Mouse (Mus musculus): ENCODE measurements around the gene Rbm39. TPM values are rescaled to one million over a fixed set of nuclear protein-coding genes. Genes with fewer than 3 reads are reported as not detected.
"Not testable (repeated sequence)": the region's sequence is repeated elsewhere in the genome, so short reads cannot be mapped to it uniquely, and the experiment has no call there.

The Rbm39 gene
- polyA plus RNA-seq, 1 experiment: 37.5 TPM

DNA sequence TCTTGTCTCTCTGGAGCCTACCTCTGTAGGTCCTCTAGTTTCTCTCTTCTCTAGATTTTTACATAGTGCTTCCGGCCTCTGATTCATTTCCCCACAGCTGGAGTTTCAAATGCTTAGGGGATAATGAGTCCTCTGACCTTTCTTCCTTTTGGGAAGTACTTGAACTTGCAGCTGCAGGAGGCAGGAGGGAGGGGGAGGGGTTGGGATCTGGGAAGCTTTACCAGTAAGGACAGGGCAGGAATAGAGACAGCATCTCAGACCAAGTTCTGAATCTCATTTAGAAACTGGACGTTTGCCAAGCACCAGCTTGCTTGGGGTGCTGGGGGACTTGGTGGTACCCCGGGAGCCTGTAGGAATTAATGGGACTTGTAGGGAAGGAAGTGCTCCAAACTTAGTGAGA is 19.9 kb upstream of the Rbm39 start:
- TF ChIP-seq TAL1 (IDR thresholded peaks at IDR 0.05; ENCODE audit: low read length): no peak
- TF ChIP-seq GATA1 (IDR thresholded peaks at IDR 0.05; ENCODE audit: low read length): no peak
- Histone ChIP-seq H3K36me3 (ENCODE audit: control insufficient read depth) (peaks cover 23% of the 10 kb centered on the region), H3K9me3 (ENCODE audit: control insufficient read depth, low read length) (no peaks in the 10 kb centered on the region), H3K4me3 (replicated peaks) (no peak overlapping the region), H3K4me1 (ENCODE audit: control insufficient read depth) (peaks cover 40% of the 10 kb centered on the region), H3K27me3 (ENCODE audit: control insufficient read depth) (no peaks in the 10 kb centered on the region)

DNA sequence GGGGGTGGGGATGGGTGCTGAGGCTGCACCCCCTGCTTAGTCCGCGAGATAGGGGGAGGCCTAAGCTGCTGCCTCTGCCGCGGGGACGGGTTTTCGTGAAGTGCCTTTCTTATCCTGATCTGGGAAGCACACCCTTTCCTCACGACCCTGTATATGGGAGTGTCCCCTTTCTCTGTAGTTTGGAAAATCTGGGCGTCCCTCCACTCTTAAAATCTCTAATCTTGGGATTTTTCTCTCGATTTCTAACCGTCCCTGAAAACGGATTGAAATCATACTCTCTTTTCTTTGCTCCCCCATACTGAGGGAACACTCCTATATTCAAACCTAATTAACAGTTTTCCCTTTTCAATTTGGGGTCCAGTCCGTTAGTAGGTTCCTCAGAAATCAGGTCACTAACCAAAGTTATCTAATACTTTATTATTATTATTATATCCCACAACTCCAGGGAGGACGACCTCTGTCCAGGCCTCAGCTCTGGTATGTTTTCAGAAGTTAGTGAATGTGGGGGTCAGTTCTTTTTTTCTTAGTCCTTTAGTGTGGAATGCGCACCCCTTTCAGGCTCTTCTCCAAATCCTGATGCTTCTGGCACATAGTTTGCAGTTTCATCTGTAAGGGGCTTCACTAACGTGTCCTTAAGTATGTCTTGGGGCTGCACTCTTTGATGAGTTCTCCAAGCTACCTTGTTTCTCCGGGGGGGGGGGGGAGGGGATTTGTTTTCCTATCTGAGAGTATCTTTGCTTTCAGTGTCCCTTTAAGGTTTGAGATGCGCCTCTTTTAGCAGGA is 17.3 kb upstream of the Rbm39 start:
- no peaks in the 10 kb centered on the region for H3K9me3 ChIP-seq (ENCODE audit: control insufficient read depth, low read length)
- TF ChIP-seq GATA1 (IDR thresholded peaks at IDR 0.05; ENCODE audit: low read length) (no peak), TAL1 (IDR thresholded peaks at IDR 0.05; ENCODE audit: low read length) (no peak)
- peaks cover 10% of the 10 kb centered on the region for H3K36me3 ChIP-seq (ENCODE audit: control insufficient read depth)
- no peaks in the 10 kb centered on the region for H3K27me3 ChIP-seq (ENCODE audit: control insufficient read depth)
- H3K4me1 ChIP-seq (ENCODE audit: control insufficient read depth): peaks cover 43% of the 10 kb centered on the region
- peak overlapping the region; percentile 69 for H3K4me3 ChIP-seq (replicated peaks)

DNA sequence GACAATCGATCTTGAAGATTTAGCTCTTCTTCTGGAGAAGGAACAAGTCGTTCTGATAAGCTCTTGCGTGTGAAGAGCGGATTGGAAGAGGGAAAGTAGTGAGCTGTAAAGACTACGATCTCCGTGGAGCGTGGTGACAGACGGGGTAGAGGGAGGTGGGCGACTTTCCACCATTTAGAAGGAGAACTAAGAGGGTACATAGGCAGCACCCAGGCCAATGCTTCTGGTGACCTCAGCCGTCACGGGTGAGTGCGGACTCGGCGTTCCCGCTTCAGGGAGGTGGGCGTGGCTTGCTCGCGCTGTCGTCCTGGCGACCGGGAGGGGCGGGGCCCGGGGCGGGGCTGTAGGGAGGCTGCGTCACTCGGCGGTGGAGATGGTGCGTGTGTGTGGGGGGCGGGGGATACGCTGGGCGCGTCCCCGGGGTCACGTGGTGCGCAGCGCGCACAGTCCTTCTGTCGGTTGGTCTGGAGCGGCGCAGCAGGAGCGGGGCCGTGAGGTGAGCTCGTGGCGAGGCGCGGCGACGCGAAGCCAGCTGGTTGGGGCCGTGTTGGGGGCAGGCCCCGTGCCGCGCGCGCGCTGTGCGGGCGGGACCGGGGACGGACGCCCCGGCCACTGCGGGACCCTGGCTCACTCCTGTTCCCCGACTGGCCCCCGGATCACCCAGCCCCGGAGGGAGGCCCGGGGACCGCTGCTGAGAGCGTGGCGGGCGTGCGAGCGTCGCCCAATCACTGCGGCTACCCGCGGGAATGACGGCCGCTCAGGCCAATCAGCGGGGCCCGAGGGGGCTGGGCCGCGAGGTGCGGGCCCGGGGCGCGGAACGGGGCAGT is 16.5 kb upstream of the Rbm39 start, which contains the start of gene Phf20:
Gene Phf20, plus strand, starts transcription at position 165 of the 827 bp plus-strand sequence.
- Histone ChIP-seq H3K36me3 (ENCODE audit: control insufficient read depth) (peaks cover 7% of the 10 kb centered on the region), H3K9me3 (ENCODE audit: control insufficient read depth, low read length) (no peaks in the 10 kb centered on the region), H3K27me3 (ENCODE audit: control insufficient read depth) (no peaks in the 10 kb centered on the region), H3K4me1 (ENCODE audit: control insufficient read depth) (peaks cover 41% of the 10 kb centered on the region), H3K4me3 (replicated peaks) (peak within 1 kb of the TSS; percentile 69)
- TF ChIP-seq GATA1 (IDR thresholded peaks at IDR 0.05; ENCODE audit: low read length) (no peak), TAL1 (IDR thresholded peaks at IDR 0.05; ENCODE audit: low read length) (no peak)

DNA sequence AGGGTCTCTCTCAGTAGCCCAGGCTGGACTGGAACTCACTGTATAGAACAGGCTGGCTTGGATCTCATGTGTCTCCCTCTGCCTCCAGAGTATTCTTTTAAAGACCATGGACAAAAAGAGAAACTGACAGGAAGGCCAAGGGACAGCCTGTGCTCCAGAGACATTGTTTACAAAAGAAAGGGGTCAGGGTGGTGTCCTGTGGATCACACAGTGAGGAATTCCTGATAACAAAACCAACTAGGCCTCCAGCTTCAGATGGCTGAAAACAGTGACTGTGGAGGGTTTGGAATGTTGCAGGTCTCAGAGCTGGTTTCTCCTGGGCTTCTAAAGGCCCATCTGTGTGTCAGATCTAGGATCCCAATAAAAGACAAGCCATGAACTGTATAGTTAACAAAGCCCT is 14.5 kb upstream of the Rbm39 start:
- Histone ChIP-seq H3K9me3 (ENCODE audit: control insufficient read depth, low read length) (no peaks in the 10 kb centered on the region), H3K27me3 (ENCODE audit: control insufficient read depth) (no peaks in the 10 kb centered on the region), H3K4me3 (replicated peaks) (no peak overlapping the region), H3K4me1 (ENCODE audit: control insufficient read depth) (peaks cover 42% of the 10 kb centered on the region), H3K36me3 (ENCODE audit: control insufficient read depth) (peaks cover 2% of the 10 kb centered on the region; the same call in 1 of the 2 replicates)
- TF ChIP-seq TAL1 (IDR thresholded peaks at IDR 0.05; ENCODE audit: low read length) (no peak), GATA1 (IDR thresholded peaks at IDR 0.05; ENCODE audit: low read length) (no peak)

DNA sequence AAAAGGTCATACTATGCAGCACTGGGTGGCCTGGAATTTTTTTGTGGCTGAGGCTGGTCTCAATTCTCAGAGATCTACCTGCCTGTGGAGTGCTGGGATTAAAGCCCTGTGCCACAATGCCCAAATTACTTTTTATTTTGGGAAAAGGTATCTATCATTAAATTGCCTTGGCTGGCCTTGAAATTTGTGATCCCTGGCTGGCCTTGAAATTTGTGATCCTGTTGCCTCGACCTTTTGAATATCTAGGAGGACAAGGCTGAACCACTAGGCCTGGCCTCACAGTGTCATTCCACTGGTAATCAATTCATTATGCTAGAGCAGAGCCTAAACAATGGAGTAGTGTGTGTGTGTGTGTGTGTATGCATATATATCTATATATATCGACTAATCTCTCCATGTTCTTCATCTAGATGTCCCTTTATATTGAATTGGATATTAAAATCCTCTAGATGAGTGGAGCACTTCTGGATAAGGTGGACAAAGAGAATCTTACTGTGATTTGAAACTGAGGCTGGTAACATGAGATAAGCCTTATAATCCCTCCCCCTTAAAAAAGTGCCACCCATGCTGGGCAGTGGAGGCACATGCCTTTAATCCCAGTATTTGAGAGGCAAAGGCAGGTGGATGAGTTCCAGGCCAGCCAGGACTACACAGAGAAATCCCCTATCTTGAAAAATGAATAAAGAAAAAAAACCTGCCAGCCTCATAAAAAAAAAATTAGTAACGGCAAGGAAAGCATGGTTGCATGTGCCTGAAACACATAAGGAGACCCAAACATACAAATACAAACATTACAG is 13.2 kb upstream of the Rbm39 start:
- no peaks in the 10 kb centered on the region for H3K9me3 ChIP-seq (ENCODE audit: control insufficient read depth, low read length)
- no peaks in the 10 kb centered on the region for H3K27me3 ChIP-seq (ENCODE audit: control insufficient read depth)
- no peaks in the 10 kb centered on the region for H3K36me3 ChIP-seq (ENCODE audit: control insufficient read depth)
- peaks cover 31% of the 10 kb centered on the region for H3K4me1 ChIP-seq (ENCODE audit: control insufficient read depth)
- TF ChIP-seq TAL1 (IDR thresholded peaks at IDR 0.05; ENCODE audit: low read length) (no peak), GATA1 (IDR thresholded peaks at IDR 0.05; ENCODE audit: low read length) (no peak)
- H3K4me3 ChIP-seq (replicated peaks): no peak overlapping the region

DNA sequence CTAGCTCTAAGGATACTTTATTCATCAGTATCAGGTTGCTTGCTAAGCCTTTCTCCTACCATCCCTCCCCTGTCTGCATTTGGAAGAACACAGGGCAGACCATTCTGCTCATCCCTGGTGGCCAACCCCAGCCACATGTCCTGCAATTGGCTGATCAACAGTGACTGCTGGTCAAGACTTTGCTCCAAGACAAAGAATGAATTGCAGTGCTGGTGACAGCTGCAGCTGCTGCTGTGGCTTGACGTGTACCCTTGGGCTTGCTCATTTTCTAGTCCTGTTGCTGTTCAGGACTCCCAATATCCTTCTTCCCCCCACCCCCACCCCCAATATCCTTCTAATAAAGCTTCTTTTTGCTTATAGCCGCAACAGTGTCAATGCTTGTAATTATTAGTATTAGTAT is 12.0 kb upstream of the Rbm39 start:
- TF ChIP-seq GATA1 (IDR thresholded peaks at IDR 0.05; ENCODE audit: low read length) (no peak), TAL1 (IDR thresholded peaks at IDR 0.05; ENCODE audit: low read length) (no peak)
- no peaks in the 10 kb centered on the region for H3K9me3 ChIP-seq (ENCODE audit: control insufficient read depth, low read length)
- no peaks in the 10 kb centered on the region for H3K27me3 ChIP-seq (ENCODE audit: control insufficient read depth)
- no peak overlapping the region for H3K4me3 ChIP-seq (replicated peaks)
- H3K4me1 ChIP-seq (ENCODE audit: control insufficient read depth): peaks cover 20% of the 10 kb centered on the region
- no peaks in the 10 kb centered on the region for H3K36me3 ChIP-seq (ENCODE audit: control insufficient read depth)

DNA sequence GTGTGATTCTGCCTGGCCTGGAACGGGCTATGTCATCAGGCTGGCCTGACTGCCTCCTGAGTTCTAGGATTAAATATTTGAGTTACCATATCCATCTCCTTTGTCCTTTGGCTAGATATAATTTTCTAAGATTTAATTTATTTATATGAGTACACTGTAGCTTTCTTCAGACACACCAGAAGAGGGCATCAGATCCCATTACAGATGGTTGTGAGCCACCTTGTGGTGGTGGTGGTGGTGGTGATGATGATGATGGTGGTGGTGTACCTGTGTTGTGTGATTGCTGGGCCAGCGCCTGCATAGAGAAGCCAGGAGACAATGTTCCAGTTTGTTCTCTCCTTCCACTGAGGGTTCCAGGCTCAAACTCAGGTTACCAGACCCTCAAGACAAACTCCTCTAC is 11.5 kb upstream of the Rbm39 start:
- no peaks in the 10 kb centered on the region for H3K27me3 ChIP-seq (ENCODE audit: control insufficient read depth)
- TF ChIP-seq TAL1 (IDR thresholded peaks at IDR 0.05; ENCODE audit: low read length): no peak
- TF ChIP-seq GATA1 (IDR thresholded peaks at IDR 0.05; ENCODE audit: low read length): no peak
- peaks cover 15% of the 10 kb centered on the region for H3K4me1 ChIP-seq (ENCODE audit: control insufficient read depth)
- H3K9me3 ChIP-seq (ENCODE audit: control insufficient read depth, low read length): no peaks in the 10 kb centered on the region
- no peaks in the 10 kb centered on the region for H3K36me3 ChIP-seq (ENCODE audit: control insufficient read depth)
- no peak overlapping the region for H3K4me3 ChIP-seq (replicated peaks)

DNA sequence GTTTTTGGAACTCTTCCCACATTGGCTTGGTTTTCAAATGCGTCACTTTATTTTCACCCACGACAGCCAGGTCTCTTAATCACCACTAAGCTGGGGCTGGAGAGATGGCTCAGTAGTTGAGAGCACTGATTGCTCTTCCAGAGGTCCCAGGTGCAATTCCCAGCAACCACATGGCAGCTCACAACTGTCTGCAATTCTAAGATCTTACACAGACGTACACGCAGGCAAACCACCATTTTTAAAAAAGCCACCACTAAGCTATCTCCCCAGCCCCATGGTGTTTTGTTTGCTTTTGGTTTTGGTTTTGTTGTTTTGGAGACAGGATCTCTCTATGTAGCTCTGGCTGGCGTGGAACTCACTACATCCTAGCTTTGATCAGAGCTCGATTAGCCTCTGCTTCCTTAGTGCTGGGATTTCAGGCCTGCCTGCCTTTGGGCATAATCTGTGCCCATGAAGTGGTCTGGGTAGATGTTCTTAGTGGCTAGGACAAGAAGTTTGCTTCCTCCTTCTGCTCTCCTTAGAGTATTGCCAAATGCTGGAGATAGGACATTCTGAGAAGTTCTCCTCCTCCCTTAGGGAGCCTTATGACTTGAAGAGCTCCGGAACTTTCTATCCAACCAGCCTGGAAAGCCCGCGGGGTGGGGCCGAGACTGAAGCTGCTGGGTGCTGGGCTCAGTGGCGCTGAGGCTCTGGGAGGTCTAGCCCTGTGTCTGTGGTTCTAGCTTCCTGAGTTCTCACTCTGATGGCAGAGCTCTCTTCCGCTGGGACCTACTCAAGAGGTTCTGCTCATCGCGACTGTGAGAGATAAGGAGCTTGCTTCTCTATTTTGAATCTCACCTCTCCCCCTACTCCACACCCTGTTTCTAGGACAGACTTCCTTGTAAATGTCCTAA is 10.2 kb upstream of the Rbm39 start:
- no peaks in the 10 kb centered on the region for H3K36me3 ChIP-seq (ENCODE audit: control insufficient read depth)
- TF ChIP-seq GATA1 (IDR thresholded peaks at IDR 0.05; ENCODE audit: low read length): no peak
- no peak for TF ChIP-seq TAL1 (IDR thresholded peaks at IDR 0.05; ENCODE audit: low read length)
- peaks cover 7% of the 10 kb centered on the region for H3K4me1 ChIP-seq (ENCODE audit: control insufficient read depth)
- H3K4me3 ChIP-seq (replicated peaks): no peak overlapping the region
- no peaks in the 10 kb centered on the region for H3K27me3 ChIP-seq (ENCODE audit: control insufficient read depth)
- no peaks in the 10 kb centered on the region for H3K9me3 ChIP-seq (ENCODE audit: control insufficient read depth, low read length)

DNA sequence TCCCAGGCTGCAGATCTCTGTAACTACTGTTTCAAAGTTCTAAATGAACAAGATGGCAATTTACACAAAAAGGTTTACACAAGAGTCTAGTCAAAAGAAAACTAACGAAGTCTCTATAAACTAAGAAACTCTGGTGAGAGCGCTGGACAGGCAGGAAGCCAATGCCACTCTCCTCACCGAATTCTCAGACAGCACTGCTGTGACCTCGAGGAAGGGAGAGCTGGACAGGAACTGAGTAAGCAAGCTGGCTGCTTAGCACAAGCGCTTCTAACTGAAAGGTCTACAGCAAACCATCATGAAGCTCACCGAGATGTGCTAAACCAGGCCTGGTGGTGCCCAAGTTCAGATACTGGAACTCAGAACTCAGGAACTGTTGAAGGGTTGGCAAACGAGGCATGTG is 9.2 kb upstream of the Rbm39 start:
- H3K36me3 ChIP-seq (ENCODE audit: control insufficient read depth); H3K9me3 ChIP-seq (ENCODE audit: control insufficient read depth, low read length): not testable (repeated sequence)

More for the DNA sequence above, 9.2 kb upstream of the Rbm39 start:
- not testable (repeated sequence) for H3K27me3 ChIP-seq (ENCODE audit: control insufficient read depth); H3K4me1 ChIP-seq (ENCODE audit: control insufficient read depth); H3K4me3 ChIP-seq (replicated peaks)
